Mouse (Mus musculus): ENCODE results near the gene Atp2b4.
"Not testable (repeated sequence)": the region's sequence is repeated elsewhere in the genome, so short reads cannot be mapped to it uniquely, and the experiment has no call there.

Gene Atp2b4

DNA sequence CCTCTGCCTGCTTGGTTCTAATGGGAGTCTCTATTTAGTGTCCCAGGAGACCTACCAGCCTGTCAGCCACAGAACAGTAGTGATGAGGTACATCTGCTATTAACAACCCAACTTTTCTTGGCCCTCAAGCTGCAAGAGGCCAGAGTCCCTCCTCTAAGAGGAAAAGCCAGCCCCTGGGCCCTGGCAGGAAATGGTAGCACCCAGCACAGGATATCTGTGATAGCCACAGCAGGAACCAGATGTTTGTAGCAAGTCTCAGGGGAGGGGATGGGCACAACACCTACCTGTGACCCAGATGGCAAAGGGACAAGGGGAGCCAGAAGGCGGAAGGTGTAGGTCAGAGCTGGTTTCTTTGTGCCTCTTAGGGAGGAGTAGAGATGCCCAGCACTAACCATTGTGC lies 106.0 kb downstream of the Atp2b4 start:
- peak in 1 of 2 experiments; percentile 46 for DNase-seq (ENCODE audit: low spot score in 2 of 2)

- DNase-seq (ENCODE audit: low spot score in 2 of 2) = no peak
Observed at GRCm38 (mm10) chr1:133694301-133694700, 106.5 kb downstream of the Atp2b4 start.

GRCm38 (mm10) chr1:133693536-133694114 lies 107.2 kb downstream of the Atp2b4 start:
- DNase-seq (ENCODE audit: low spot score in 2 of 2) = no peak

DNA sequence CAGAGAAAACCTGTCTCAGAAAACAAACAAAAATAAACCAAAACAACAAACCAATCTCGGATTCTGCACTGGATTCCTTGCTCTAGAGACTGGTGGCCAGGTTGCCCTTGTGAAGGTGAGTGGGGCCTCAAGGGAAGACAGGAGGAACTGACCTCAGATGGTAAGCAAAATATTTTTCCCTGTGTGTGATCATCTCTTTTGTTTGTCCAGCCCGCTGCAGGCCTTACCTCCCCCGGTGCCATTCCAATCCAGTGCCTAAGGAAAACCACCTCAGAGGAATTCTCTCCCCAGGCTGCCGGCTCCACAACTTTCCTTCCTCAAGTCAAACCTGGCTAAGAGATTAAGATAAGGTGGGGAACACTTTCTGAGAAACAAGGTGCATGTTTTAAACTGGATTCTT lies 108.6 kb downstream of the Atp2b4 start:
- no peak for DNase-seq (ENCODE audit: low spot score in 2 of 2)

DNA sequence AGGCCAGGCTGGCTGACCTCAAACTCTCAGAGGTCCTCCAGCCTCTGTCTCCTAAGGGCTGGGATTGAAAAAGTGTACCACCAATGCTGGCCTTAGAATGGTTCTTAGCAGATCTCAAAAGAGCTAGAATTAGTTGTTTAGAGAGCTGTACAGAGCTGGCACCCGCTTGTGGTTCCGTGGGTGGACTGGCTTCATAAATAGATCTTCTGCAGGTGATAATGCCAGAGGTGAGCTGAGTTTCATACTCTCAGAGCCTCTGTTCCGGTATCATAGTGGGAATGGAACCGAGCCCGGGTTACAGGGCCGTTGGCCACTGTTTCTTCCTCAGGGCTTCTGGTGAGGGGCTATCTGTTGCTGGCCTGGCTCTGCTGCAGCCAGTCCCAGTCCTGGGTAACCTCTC lies 109.8 kb downstream of the Atp2b4 start:
- DNase-seq (ENCODE audit: low spot score in 2 of 2) = no peak

GRCm38 (mm10) chr1:133689897-133690296 lies 110.9 kb downstream of the Atp2b4 start, which contains the start of gene Lax1:
Gene Lax1 (minus strand): TSS chr1:133690108.
- peak; percentile 33 to 35 for DNase-seq (ENCODE audit: low spot score in 2 of 2)

DNA sequence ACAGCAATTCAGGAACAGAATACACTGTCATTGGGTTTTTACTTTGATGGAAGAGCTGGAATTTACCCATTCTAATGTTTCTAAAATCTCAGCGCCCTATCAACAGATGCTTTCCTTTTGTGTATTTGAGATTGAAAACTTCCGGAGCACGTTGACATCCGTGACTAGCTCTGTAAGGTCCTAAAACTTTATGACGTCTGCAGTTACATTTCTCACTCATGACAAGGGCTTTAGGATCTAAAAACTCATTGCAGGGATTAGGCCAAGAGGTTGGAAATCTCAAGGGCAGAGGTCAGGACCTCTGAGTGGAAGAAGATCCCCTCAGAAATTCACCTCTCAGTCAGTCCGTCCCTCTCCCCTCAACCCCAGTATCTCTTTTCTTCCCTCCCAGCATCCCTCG lies 112.5 kb downstream of the Atp2b4 start:
- DNase-seq (ENCODE audit: low spot score in 2 of 2) = no peak

DNA sequence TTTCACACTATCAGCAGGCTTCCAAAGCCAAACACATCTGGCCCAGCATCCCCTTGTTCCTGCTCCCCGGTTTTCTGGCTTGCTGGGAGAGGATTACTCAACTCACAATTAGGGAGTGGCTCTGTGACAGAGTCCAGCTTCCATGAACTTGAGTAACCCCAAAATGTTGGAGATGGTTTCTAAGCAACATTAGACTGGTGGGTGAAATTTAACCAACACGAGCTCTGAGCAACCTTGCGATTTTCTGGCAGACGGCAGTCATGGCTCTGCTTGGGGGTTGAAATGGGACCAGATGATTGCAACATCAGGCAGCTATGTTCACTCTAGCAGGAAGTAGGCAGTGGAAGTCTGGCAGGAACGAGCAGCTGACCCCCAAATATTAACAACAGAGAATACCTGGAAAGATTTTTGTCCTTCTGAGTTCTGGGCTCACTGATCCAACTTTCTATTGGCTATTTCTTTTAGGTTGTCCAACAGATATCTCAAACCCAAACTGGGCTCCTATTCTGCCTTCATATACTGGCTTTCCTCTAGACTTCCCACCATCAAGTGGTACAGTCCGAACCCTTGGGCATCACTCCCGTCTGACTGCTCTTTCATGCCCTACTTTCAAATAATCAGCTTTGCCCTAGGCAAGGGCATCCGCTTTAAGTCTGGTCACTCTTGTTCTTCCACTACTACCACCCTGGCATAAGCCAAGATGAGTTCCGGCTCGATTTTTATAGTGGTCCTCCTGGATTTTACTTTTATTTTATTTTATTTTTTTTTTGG lies 114.9 kb downstream of the Atp2b4 start:
- no peak for DNase-seq (ENCODE audit: low spot score in 2 of 2)

DNA sequence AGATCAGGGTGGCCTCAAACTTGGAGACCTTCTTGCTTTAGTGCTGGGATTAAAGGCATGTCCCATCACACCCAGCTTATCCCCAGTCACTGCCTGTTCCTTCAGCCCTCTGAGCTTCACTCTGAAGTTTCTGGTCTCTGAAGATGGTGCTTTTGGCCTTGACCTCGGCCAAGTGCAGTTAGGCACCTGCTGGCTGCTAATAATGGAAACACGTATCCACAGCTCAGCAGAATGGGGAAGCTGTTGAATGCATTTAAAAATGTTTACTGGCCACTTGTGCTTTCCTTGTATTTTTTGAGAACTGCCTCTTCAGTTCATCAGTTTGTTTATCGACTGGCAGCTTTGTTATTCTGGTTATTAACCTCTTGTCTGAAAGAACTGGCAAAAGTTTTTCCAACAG lies 129.0 kb downstream of the Atp2b4 start:
- no peak for DNase-seq (ENCODE audit: low spot score in 2 of 2)

- DNase-seq (ENCODE audit: low spot score in 2 of 2) = no peak
Observed at GRCm38 (mm10) chr1:133671266-133671665, 129.6 kb downstream of the Atp2b4 start.

GRCm38 (mm10) chr1:133670776-133671175 lies 130.1 kb downstream of the Atp2b4 start:
- DNase-seq (ENCODE audit: low spot score in 2 of 2) = no peak

DNA sequence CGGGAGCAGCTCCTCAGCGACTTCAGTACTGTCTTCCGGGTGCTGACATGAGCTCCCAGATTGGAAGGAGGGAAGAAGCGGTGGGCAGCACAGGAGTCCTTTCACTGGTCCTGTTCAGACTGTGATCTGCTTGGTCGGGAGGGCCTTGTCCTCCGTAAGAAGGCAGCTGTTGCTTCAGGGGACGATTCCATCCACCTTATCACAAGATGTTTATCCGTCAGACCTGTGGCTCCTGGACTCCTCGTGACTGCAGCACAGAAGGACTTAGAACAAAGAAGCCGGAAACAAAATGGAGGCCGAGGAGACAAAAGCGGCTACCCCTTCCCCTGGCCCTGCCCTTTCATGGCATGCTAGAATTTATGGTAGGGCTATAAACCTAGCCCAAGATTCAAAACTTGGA lies 130.7 kb downstream of the Atp2b4 start:
- no peak for DNase-seq (ENCODE audit: low spot score in 2 of 2)

DNA sequence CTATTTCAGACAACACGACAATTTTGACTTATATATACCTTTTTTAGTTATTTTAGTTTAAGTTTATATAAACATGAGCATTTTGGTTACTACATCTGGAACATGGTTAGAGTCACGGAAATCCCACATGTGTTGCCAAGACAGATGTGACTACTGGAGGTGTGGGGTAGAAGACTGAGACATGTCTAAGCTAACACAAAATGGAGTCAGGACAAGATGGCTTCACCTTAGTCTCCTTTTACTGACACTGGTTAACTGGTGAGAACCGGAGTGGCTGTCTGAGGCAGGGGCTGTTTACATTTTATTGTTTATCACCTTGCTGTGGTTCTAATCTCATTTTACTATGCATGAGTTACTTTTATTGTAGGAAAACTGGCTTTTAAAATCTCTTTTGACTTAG lies 132.2 kb downstream of the Atp2b4 start:
- no peak for DNase-seq (ENCODE audit: low spot score in 2 of 2)

- no peak for DNase-seq (ENCODE audit: low spot score in 2 of 2)
Observed at GRCm38 (mm10) chr1:133667721-133668120, 133.1 kb downstream of the Atp2b4 start.

- DNase-seq (ENCODE audit: low spot score in 2 of 2) = not testable (repeated sequence)
Observed at GRCm38 (mm10) chr1:133665713-133666112, 135.1 kb downstream of the Atp2b4 start.

DNA sequence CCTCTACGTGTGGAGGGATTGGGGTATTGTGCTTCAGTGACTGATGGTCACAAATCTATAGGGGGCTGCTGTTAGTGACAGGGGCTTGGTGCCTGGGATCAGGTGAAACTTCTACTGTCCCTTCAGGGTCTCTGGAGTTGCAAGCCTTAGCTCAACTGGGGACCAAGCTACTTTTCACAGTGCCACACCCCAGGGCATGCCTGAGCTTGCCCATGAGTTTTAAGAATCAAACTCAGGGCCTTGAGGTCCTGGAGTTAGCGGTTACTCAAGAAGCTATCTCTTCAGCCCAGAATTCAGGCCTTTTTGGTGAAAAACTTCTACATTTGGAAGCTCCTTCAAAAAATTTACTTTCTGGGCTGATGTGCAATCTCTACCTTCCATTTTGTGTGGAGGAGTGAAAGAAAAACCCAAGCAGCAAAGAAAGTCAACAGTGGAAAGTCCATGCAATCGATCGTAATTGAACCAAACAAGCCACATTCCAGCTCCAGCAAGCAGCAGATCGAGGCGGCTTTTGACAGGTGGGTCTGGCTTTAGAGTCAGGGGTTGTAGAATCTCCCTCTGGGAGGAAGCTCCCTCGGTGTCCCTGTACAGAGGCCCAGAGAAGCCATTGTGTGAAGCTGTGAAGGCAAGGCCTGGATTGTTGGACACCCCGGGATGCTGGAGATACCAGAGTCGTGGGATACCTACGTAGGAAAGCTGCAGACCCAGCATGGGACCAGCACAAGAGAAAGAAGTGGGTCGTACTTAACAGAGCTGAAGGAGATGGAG lies 136.5 kb downstream of the Atp2b4 start:
- DNase-seq (ENCODE audit: low spot score in 2 of 2) = no peak

GRCm38 (mm10) chr1:133663427-133663826 lies 137.4 kb downstream of the Atp2b4 start:
- DNase-seq (ENCODE audit: low spot score in 2 of 2) = no peak

- DNase-seq (ENCODE audit: low spot score in 2 of 2) = no peak
Observed at GRCm38 (mm10) chr1:133662941-133663340, 137.9 kb downstream of the Atp2b4 start.

DNA sequence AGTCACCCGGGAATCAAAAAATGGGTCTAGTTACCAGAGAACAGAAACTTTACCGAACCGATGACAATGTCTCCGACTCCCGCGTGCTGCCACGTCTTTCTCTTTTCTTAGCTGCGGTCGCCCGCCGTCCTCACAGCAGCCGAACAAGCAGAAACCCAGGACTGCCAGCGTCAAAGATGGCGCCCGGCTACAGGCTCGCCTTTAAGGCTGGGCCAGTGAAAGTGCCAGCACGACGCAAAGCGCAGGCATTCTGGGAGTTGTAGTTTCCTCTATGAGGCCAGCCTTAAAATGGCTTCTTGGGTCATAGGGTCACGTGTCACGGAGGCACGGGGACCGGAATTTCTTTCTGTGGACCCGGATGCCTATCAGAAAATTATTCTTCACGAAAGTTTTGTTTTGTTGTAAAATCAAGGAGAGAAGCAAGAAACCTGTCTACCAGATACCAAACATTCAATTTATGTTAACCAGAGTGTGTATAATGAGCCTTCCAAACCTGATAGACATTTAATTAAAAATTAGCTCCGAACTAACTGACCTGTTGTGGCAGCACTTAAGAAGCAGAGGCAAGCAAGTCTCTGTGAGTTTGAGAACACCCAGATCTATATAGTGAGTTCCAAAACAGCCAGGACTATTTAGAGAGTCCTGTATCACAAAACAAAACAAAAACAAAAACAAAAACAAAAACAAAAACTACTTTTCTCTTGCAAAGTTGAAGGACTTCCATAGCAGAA lies 139.5 kb downstream of the Atp2b4 start, which contains the start of gene Gm38394:
TSS of gene Gm38394 (minus strand) at position 116 of the 731 bp plus-strand sequence.
- peak; percentile 77 to 85 for DNase-seq (ENCODE audit: low spot score in 2 of 2)

- peak; percentile 14 to 36 for DNase-seq (ENCODE audit: low spot score in 2 of 2)
Observed at GRCm38 (mm10) chr1:133660466-133661202, 140.2 kb downstream of the Atp2b4 start, which contains the start of gene Zbed6. Gene Zbed6 (minus strand): TSS chr1:133660885.

- no peak for DNase-seq (ENCODE audit: low spot score in 2 of 2)
Observed at GRCm38 (mm10) chr1:133658878-133659277, 142.0 kb downstream of the Atp2b4 start.

Measured in spleen, postnatal 14 days (tissue).